Mouse (Mus musculus): ENCODE data around the gene Trip11. TPM values are rescaled to one million over a fixed set of nuclear protein-coding genes. Genes with fewer than 3 reads are reported as not detected.

The Trip11 gene
- total and polyA plus RNA-seq, 3 experiments, result 5.1 to 12.8 (median 10.4) TPM

DNA sequence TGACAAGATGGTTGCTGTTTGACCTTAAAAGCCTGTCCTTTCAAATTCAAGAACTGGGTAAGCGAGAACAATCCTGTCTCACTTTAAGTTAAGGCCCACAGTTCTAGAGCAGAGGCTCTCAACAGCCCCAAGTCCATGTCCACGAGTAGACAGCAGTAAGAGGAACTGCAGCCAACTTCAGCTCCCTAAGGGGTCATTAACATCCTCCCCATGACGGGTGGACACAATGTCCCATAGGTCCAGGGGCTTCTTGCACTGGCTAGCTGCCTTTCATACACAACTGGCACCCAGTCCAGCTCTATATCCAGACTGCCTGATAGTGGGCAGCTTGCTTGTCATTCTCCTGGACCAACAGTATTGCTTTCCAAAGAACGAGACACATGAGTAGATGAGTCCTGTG is 35.7 kb upstream of the Trip11 start:
- H3K4me1 ChIP-seq (ENCODE audit: control insufficient read depth in 1 of 2, insufficient read depth in 2 of 2), result peaks cover 0 to 6% of the 10 kb centered on the region in 2 experiments; a peak in 1 of 4 replicates
- no peak overlapping the region for H3K4me2 ChIP-seq (ENCODE audit: insufficient read depth, low read depth, poor library complexity, severe bottlenecking)
- H3K9me3 ChIP-seq (replicated peaks; ENCODE audit: low read length), result no peaks in the 10 kb centered on the region
- DNase-seq (ENCODE audit: extremely low read depth), result no peak
- H3K9ac ChIP-seq (ENCODE audit: insufficient read depth, low read depth), result no peak overlapping the region
- dilution Hi-C loops (cut with MboI; ENCODE audit: extremely low pct_ligation_motif_present, extremely low pct_unique_long_range_greater_than_20kb, low sequenced_read_pairs) (no loop called here), in situ Hi-C loops (cut with MboI; ENCODE audit: low pct_ligation_motif_present, low pct_unique_long_range_greater_than_20kb, low sequenced_read_pairs) (no loop called here)
- peaks cover 12% of the 10 kb centered on the region; the same call in 1 of the 2 replicates for H3K79me2 ChIP-seq (replicated peaks; ENCODE audit: control insufficient read depth, extremely low read depth, insufficient read depth, poor library complexity, severe bottlenecking)
- H3K27me3 ChIP-seq (replicated peaks), result no peaks in the 10 kb centered on the region
- no peak for TF ChIP-seq MYC (IDR thresholded peaks at IDR 0.05; ENCODE audit: low read depth, low read length)
- no peak for TF ChIP-seq IRF4 (IDR thresholded peaks at IDR 0.05; ENCODE audit: low read depth, low read length)
- no peak for TF ChIP-seq MEF2A (IDR thresholded peaks at IDR 0.05; ENCODE audit: borderline replicate concordance, low read depth, low read length)
- TF ChIP-seq NELFE (IDR thresholded peaks at IDR 0.05; ENCODE audit: low read depth, low read length), result no peak
- H3K36me3 ChIP-seq (replicated peaks in 1 of 2; ENCODE audit: control insufficient read depth in 1 of 2, insufficient read depth in 1 of 2, low read length in 1 of 2), result peaks cover 17 to 59% of the 10 kb centered on the region in 2 experiments
- H3K4me3 ChIP-seq (replicated peaks in 1 of 3; ENCODE audit: low read depth in 2 of 3, low read length in 2 of 3, poor library complexity in 1 of 3), result no peak overlapping the region
- H3K27ac ChIP-seq (ENCODE audit: insufficient read depth, low read depth), result no peak overlapping the region

DNA sequence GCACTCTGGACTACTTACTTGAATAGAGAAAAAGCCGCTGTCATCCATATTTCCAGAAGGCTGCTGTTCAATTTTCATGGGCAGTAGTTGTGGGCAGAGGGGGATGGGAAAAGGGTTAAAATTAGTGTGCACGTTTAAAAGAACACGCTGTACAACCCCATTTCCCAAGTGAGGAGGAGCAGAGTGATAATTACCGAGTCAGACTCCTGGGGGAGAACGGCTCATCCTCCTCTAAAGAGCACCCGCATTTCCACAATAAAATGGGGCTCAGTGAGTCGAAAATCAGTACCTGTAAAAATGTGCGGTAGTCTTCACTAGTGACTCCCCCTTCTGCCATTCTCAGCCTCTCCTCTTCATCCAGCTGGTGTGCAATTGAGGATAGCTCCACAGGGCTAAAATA is 34.9 kb upstream of the Trip11 start:
- no peak for TF ChIP-seq RCOR1 (conservative IDR thresholded peaks at IDR 0.05; ENCODE audit: low read depth, low read length)
- no peak for TF ChIP-seq MYC (IDR thresholded peaks at IDR 0.05; ENCODE audit: low read depth, low read length)
- no peak for TF ChIP-seq HCFC1 (IDR thresholded peaks at IDR 0.05; ENCODE audit: low read depth, low read length)
- no peak for TF ChIP-seq PAX5 (IDR thresholded peaks at IDR 0.05; ENCODE audit: low read length)
- TF ChIP-seq JUN (IDR thresholded peaks at IDR 0.05; ENCODE audit: insufficient read depth, low read depth, low read length), result no peak
- TF ChIP-seq SIN3A (IDR thresholded peaks at IDR 0.05; ENCODE audit: low read length), result no peak
- no peak for TF ChIP-seq MEF2A (IDR thresholded peaks at IDR 0.05; ENCODE audit: borderline replicate concordance, low read depth, low read length)
- TF ChIP-seq UBTF (IDR thresholded peaks at IDR 0.05; ENCODE audit: low read depth, low read length), result no peak
- no peak for TF ChIP-seq MAFK (IDR thresholded peaks at IDR 0.05; ENCODE audit: insufficient replicate concordance, low read length)
- TF ChIP-seq ZKSCAN1 (IDR thresholded peaks at IDR 0.05; ENCODE audit: borderline replicate concordance, low read depth, low read length), result no peak
- TF ChIP-seq NRF1 (IDR thresholded peaks at IDR 0.05; ENCODE audit: low read depth, low read length), result no peak
- TF ChIP-seq ETS1 (conservative IDR thresholded peaks at IDR 0.05; ENCODE audit: low read depth, low read length), result no peak
- peaks cover 17 to 63% of the 10 kb centered on the region in 2 experiments for H3K36me3 ChIP-seq (replicated peaks in 1 of 2; ENCODE audit: control insufficient read depth in 1 of 2, insufficient read depth in 1 of 2, low read length in 1 of 2)

More for the DNA sequence above, 34.9 kb upstream of the Trip11 start:
- no peak for DNase-seq (ENCODE audit: extremely low read depth)
- Histone ChIP-seq H3K4me3 (replicated peaks in 1 of 3; ENCODE audit: low read depth in 2 of 3, low read length in 2 of 3, poor library complexity in 1 of 3) (no peak overlapping the region), H3K27me3 (replicated peaks) (no peaks in the 10 kb centered on the region), H3K27ac (ENCODE audit: insufficient read depth, low read depth) (no peak overlapping the region), H3K4me2 (ENCODE audit: insufficient read depth, low read depth, poor library complexity, severe bottlenecking) (no peak overlapping the region), H3K4me1 (ENCODE audit: control insufficient read depth in 1 of 2, insufficient read depth in 2 of 2) (peaks cover 0 to 6% of the 10 kb centered on the region in 2 experiments; a peak in 1 of 4 replicates), H3K79me2 (replicated peaks; ENCODE audit: control insufficient read depth, extremely low read depth, insufficient read depth, poor library complexity, severe bottlenecking) (peaks cover 12% of the 10 kb centered on the region; the same call in 1 of the 2 replicates), H3K9me3 (replicated peaks; ENCODE audit: low read length) (no peaks in the 10 kb centered on the region), H3K9ac (ENCODE audit: insufficient read depth, low read depth) (no peak overlapping the region)
- dilution Hi-C loops (cut with MboI; ENCODE audit: extremely low pct_ligation_motif_present, extremely low pct_unique_long_range_greater_than_20kb, low sequenced_read_pairs) (no loop called here), in situ Hi-C loops (cut with MboI; ENCODE audit: low pct_ligation_motif_present, low pct_unique_long_range_greater_than_20kb, low sequenced_read_pairs) (no loop called here)
